Mouse (Mus musculus) spleen, postnatal 10 days (tissue): ENCODE measurements around the gene Kif22.

Source experiments
- DNase-seq, 2 experiments: peaks; one replicate each; pipeline ENCODE4 v3.0.0; 2021 to 2022; ENCODE audit warnings: low spot score in 2 of 2

Kif22 gene

DNA sequence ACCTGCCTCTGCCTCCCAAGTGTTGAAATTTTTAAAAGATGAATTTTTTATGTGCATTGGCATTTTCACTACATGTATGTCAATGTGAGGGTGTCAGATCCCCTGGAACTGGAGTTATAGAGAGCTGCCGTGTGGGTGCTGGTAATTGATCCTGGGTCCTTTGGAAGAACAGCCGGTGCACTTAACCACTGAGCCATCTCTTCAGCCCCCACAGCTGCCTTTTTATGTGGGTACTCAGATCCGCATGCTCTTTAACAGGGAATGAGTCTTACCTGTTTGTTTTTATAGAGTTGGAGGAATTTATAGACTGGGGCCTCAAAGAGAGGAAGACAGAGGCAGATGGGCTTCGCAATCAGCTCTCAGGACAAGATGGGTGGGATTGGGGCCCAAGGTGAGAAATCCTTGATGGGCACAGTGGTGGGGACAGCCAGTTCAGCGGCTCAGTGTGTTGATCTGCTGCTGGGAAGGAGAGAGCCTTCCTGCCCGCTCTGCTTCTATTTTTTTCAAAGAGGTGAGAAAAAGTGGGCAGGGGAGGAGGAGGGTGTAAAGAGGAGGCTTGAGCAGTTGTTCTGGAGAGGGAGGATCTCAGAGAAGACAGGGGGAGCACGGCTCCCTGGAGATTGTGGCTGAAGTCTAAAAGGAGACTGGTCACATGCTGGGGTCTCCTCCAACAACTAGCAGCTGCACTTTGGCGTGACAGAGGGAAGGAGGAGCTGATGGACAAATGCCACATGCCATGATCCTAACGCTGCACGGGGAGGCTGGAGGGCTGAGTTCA is 57.4 kb downstream of the Kif22 start:
- no peak for DNase-seq

DNA sequence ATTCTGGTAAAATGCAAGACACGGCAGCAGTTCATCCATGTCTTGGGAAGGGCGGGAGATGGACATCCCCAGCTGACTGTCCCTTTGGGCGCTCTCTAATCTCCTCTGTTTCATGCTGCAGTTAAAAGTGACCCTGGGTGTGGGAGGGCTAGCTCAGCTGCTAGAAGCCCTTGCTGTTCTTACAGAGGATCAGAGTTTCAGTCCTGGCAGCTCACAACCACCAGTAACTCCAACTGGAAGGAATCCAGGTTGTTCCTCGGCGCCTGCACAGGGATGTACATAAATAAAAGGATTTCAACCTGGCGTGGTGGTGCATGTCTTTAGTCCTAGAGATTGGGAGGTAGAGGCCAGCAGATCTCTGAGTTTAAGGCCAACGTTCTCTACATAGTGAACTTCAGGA is 59.2 kb downstream of the Kif22 start:
- no peak for DNase-seq

DNA sequence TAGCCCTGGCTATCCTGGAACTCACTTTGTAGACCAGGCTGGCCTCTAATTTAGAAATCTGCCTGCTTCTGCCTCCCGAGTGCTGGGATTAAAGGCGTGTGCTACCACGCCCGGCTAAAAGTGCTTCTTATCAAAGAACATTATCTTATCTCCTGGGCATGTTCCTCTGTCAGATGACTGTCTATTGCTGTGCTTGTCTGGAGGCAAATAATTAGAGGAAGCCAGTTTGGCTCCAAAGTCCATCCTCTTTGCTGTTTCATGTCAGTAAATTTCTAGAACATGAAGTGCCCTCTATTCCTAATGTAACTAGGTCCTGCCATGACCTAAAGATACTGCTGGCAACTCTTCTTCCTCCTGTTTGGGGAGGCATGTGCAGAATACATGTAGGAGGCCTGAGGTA is 60.2 kb downstream of the Kif22 start:
- no peak for DNase-seq

DNA sequence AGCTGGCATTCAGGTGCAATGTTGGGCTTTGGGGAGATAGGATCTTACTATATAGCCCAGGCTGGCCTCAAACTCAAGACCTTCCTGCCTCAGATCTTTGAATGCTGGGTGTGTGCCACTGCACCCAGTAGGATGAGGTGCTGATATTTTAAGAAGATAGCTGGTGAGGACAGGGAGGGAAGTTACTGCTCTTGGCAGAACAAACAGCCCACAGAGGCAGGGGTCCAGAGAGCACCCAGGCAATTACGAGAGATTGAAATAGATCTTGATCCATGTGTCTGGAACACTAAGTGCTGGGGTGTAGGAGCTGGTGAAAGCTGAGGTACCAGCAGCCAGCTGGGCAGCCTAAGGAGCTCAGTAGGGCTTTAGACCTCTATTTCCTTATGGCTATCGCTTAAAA is 60.7 kb downstream of the Kif22 start:
- DNase-seq: no peak

DNA sequence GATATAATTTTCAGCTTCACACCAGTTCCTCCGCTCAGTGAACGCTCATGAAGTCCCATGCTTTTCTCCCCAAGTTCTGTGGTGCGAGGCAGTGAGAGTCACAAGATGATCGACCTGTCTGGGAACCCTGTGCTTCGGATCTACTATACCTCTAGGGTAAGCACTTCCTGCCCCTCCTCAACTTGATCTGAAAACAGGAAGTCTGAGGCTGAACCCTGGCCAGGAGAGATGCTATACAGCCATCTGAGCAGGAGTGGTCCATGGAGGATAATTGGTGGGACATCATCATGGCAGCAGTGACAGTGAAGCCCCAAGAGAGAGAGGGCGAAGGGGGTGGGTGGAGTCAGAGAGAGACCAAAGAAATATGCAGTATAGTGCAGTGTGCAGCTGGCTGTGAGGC is 63.4 kb downstream of the Kif22 start:
- no peak for DNase-seq
